24 mouse cellular contexts compared by ENCODE assay signal in genomic region chr1:150869189-150869588, GRCm38 (mm10).
"Had no signal": no experiment of that assay in that cellular context is flagged by ENCODE, and none has a peak within 500 bp of the region (broad histone marks: within the 10 kb centered on the region; RNA-seq: fewer than 3 reads in every experiment).

No protein-coding gene starts in this region.

- DNase-seq: gastrocnemius, postnatal 14 days; gastrocnemius, postnatal 36 days; heart, adult 18-20 months; heart, postnatal 10 days; heart, postnatal 4 days; kidney, adult 18-20 months; kidney, adult 8-10 months; kidney, postnatal 10 days; kidney, postnatal 25 days; kidney, postnatal 4 days had no signal

- H3K27me3 ChIP-seq: heart, embryonic 13.5 days; heart, embryonic 15.5 days; hindbrain, embryonic 12.5 days; intestine, embryonic 15.5 days; limb, embryonic 12.5 days had no signal

- H3K4me1 ChIP-seq: hindbrain, embryonic 10.5 days; hindbrain, embryonic 12.5 days; intestine, embryonic 15.5 days had no signal

- H3K4me2 ChIP-seq: heart, embryonic 13.5 days; heart, embryonic 15.5 days; hindbrain, embryonic 12.5 days; hindbrain, embryonic 14.5 days; intestine, embryonic 15.5 days; limb, embryonic 12.5 days had no signal

- H3K36me3 ChIP-seq: heart, embryonic 10.5 days; heart, embryonic 13.5 days; heart, embryonic 15.5 days; hindbrain, embryonic 10.5 days; hindbrain, embryonic 12.5 days; intestine, embryonic 15.5 days; limb, embryonic 10.5 days; limb, embryonic 12.5 days had no signal

- H3K9ac ChIP-seq: heart, embryonic 13.5 days; heart, embryonic 15.5 days; hindbrain, embryonic 12.5 days; hindbrain, embryonic 14.5 days; intestine, embryonic 15.5 days; limb, embryonic 12.5 days had no signal

- ATAC-seq: hindbrain, embryonic 16.5 days; inflammation-experienced regulatory T-cells, adult 6 months; intestine, embryonic 15.5 days; intestine, postnatal 0 days had no signal

- H3K4me3 ChIP-seq: heart, embryonic 10.5 days; heart, embryonic 13.5 days; heart, embryonic 15.5 days; hindbrain, embryonic 10.5 days; hindbrain, embryonic 12.5 days; intestine, embryonic 15.5 days; layer of hippocampus, adult 2 months; left cerebral cortex, adult 2 months; limb, embryonic 10.5 days; limb, embryonic 12.5 days had no signal

- H3K27ac ChIP-seq: heart, embryonic 10.5 days; heart, embryonic 13.5 days; heart, embryonic 15.5 days; hindbrain, embryonic 10.5 days; hindbrain, embryonic 12.5 days; hindbrain, embryonic 14.5 days; intestine, embryonic 15.5 days; layer of hippocampus, adult 2 months; left cerebral cortex, adult 2 months; limb, embryonic 10.5 days; limb, embryonic 12.5 days had no signal

- H3K9me3 ChIP-seq: heart, embryonic 10.5 days; heart, embryonic 13.5 days; heart, embryonic 15.5 days; hindbrain, embryonic 10.5 days; hindbrain, embryonic 12.5 days; intestine, embryonic 15.5 days; limb, embryonic 10.5 days; limb, embryonic 12.5 days had no signal
